Mouse (Mus musculus) cortical plate, adult 2 months (tissue): ENCODE results near the gene Gtf2h3. TPM values are rescaled to one million over a fixed set of nuclear protein-coding genes. Genes with fewer than 3 reads are reported as not detected.

Source experiments
- H3K27ac ChIP-seq: fragments of 200-500 bp; 2 replicates; pipeline ENCODE4 v1.5.1; 2012; ENCODE audit warnings: low read length, control low read depth, inconsistent platforms; ENCODE audit not compliant: insufficient read depth
- H3K4me1 ChIP-seq: fragments of 200-500 bp; 2 replicates; pipeline ENCODE4 v1.6.1; 2011; ENCODE audit warnings: low read length; ENCODE audit not compliant: control insufficient read depth, insufficient read depth
- H3K4me3 ChIP-seq: fragments of 200-500 bp; 2 replicates; pipeline ENCODE4 v1.5.1; 2011; ENCODE audit warnings: mild to moderate bottlenecking, low read length, control low read depth; ENCODE audit not compliant: insufficient read depth
- CTCF ChIP-seq: fragments of 200-500 bp; IDR thresholded peaks from 2 replicates; pipeline ENCODE4 v1.5.1; 2011; ENCODE audit warnings: mild to moderate bottlenecking, control low read depth, low read length; ENCODE audit not compliant: insufficient read depth; ENCODE audit errors: extremely low read depth
- POLR2A ChIP-seq: fragments of 200-500 bp; IDR thresholded peaks from 2 replicates; pipeline ENCODE4 v1.6.1; 2011; ENCODE audit warnings: mild to moderate bottlenecking, low read length, control low read depth; ENCODE audit not compliant: insufficient read depth; ENCODE audit errors: extremely low read depth
- polyA plus RNA-seq: library from polyadenylated mRNA; depleted of rRNA; stranded (reverse); fragments of >200 nt; gene quantifications from 2 replicates; pipeline ENCODE4 v1.2.3, GENCODE M21; 2012; rRNA removed

Gene Gtf2h3
- polyA plus RNA-seq, 1 experiment, result 46.0 TPM

DNA sequence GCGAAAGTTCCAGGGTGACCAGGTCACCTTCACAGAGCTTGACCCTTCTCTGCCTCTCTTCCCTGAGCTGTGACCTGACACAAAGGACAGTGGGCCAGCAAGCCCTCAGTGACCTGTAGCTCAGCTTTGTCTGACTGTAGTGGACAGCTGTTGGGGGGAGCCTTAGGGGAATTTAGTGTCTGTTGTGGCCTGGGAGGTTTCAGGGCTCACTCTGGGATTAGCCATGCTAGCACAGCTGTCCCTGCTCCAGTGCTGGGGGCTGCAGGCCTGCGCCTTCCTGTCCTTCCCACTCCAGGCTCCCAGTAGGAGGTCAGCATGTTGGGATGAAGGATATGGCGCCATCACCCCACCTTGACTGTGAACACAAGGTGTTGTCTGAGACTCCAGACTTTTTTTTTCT, 57.2 kb downstream of the Gtf2h3 start:
- no peak for TF ChIP-seq POLR2A
- TF ChIP-seq CTCF, result no peak
- H3K4me1 ChIP-seq, result no peaks in the 10 kb centered on the region
- no peak overlapping the region for H3K4me3 ChIP-seq
- H3K27ac ChIP-seq, result no peak overlapping the region

GRCm38 (mm10) chr5:124636694-124637093, 57.8 kb downstream of the Gtf2h3 start:
- H3K4me1 ChIP-seq, result no peaks in the 10 kb centered on the region
- no peak overlapping the region for H3K27ac ChIP-seq
- no peak for TF ChIP-seq CTCF
- no peak overlapping the region for H3K4me3 ChIP-seq

DNA sequence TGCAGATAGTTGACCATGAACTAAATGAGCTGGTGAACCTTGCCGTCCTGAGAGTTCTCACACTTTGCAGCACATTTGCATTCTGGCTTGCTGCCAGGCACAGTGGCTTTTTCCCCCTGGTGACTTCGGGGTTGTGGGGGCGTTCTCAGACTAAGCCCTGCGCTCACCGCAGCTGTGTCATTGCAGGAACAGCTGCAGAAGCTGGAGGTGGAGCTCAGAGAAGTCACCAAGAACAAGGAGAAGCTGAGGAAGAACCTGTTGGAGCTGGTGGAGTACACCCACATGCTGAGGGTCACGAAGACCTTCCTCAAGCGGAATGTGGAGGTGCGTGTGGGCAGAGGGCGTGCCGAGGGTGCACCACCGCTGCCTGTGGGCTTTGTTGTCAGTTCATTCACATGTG, 58.4 kb downstream of the Gtf2h3 start:
- no peak overlapping the region for H3K27ac ChIP-seq
- H3K4me3 ChIP-seq, result no peak overlapping the region
- TF ChIP-seq POLR2A, result no peak
- no peaks in the 10 kb centered on the region for H3K4me1 ChIP-seq

DNA sequence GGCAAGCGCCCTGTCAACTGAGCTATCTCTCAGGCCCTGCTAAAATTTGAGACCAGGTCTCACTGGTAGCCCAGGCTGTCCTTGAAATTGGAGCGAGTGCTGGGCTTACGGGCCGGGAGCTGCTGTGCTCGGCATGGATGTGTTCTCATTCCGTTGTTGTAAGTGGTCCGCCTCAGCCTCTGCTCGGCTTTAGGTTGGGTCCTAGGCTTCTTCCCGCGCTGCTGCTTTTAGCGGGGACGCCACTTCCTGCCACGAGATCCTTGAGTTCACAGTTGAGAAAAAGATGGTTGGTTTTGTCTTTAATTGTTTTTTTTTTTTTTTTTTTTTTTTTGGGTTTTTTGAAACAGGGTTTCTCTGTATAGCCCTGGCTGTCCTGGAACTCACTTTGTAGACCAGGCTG, 58.9 kb downstream of the Gtf2h3 start:
- TF ChIP-seq POLR2A, result no peak
- TF ChIP-seq CTCF, result no peak
- Histone ChIP-seq H3K27ac (no peak overlapping the region), H3K4me3 (no peak overlapping the region), H3K4me1 (no peaks in the 10 kb centered on the region)

Other genes starting within 250 kb of the Gtf2h3 start
- gene Cdk2ap1, start 216.1 kb upstream of the Gtf2h3 start, polyA plus RNA-seq, result 252 and 264 TPM in 2 replicates
- 56.4 and 57.2 TPM in 2 replicates for gene Sbno1, start 153.1 kb upstream of the Gtf2h3 start, polyA plus RNA-seq
- gene Kmt5a, start 139.2 kb upstream of the Gtf2h3 start, polyA plus RNA-seq, result 51.9 and 54.9 TPM in 2 replicates
- 26.9 and 27.1 TPM in 2 replicates for gene Rilpl2, start 100.8 kb upstream of the Gtf2h3 start, polyA plus RNA-seq
- gene Snrnp35, start 96.0 kb upstream of the Gtf2h3 start, polyA plus RNA-seq, result 11.5 TPM in 2 replicates
- 55.4 and 56.5 TPM in 2 replicates for gene Rilpl1, start 47.7 kb upstream of the Gtf2h3 start, polyA plus RNA-seq
- 110 and 121 TPM in 2 replicates for gene Tmed2, start 38.4 kb upstream of the Gtf2h3 start, polyA plus RNA-seq
- gene Ddx55, start 26.3 kb upstream of the Gtf2h3 start, polyA plus RNA-seq, result 40.3 and 42.4 TPM in 2 replicates
- 32.6 and 32.9 TPM in 2 replicates for gene Eif2b1, start within 50 bp of the Gtf2h3 start, polyA plus RNA-seq
- 46.2 and 48.0 TPM in 2 replicates for gene Atp6v0a2, start 49.4 kb downstream of the Gtf2h3 start, polyA plus RNA-seq
- gene Dnah10, start 145.9 kb downstream of the Gtf2h3 start, polyA plus RNA-seq, result 0.66 and 0.77 TPM in 2 replicates